Mouse (Mus musculus): ENCODE data around the gene Tcam1.
"Not testable (repeated sequence)": the region's sequence is repeated elsewhere in the genome, so short reads cannot be mapped to it uniquely, and the experiment has no call there.

Tcam1 gene

DNA sequence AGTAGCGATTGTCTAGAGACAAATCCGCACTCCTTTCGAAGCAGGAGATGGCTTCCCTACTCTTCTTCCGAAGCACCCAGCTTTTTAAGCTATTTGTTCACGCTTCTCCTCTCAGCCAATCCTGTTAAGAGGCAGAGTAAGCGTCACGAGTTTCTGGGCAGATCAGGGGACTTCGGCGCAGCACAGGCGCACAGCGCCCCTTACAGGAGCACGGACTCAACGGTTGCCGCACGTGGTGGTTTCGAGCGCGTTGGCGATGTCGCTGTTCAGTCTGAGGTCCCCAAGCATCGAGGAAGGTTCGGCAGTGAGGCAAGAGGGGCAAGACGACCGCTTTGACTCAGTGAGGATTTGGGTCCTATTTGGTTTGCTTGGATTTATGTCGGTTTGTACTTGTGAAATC, at the start of gene Tcam1:
Tcam1 (plus strand) TSS at position 219 of the 400 bp plus-strand sequence.
- DNase-seq: peak; percentile 95

DNA sequence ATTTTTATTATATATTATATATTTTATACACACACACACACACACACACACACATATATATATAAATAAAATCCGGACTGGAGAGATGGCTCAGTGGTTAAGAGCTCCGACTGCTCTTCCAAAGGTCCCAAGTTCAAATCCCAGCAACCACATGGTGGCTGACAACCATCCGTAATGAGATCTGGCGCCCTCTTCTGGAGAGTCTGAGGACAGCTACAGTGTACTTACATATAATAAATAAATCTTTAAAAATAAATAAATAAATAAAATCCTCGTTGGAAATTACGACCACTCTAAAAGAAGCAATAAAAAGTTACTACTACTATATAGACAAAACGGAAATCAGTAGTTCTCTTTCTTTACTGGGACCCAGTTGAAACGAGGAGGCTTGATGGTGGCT, 42.5 kb upstream of the Tcam1 start:
- not testable (repeated sequence) for DNase-seq

DNA sequence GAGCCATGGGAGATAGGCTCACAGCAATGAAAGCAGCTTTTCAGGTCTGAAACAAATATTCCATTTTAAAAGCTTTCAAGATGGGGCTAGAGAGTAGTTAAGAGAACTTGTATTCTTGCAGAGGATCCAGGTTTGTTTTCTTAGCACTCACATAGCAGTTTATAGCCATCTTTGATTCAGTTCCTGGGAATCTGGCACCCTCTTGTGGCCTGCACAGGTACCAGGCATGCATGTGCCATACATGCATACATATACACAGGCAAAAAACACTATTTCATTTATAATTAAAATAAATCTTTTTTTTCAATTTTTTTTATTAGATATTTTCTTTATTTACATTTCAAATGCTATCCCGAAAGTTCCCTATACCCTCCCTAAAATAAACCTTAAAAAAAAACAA, 29.6 kb upstream of the Tcam1 start:
- DNase-seq: no peak

DNA sequence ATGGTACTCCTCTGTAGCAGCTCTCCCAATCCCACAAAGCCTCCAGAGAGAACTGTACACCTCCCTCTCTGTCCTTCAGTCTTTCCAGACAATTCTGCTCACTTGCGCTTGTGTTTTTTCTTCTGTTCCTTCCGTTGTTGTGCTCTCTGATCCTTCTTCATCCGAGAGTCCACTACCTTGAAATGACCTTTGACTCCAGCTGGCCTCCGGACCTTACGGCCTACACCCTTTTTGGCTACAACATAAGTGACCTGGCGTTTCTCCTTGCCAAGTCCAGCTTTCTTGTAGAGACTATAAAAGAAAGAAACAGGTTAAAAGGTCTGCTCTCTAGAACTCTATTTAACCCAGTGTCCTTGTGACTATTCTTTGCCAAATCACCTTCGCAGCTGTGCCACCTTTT, 27.1 kb upstream of the Tcam1 start:
- no peak for DNase-seq

DNA sequence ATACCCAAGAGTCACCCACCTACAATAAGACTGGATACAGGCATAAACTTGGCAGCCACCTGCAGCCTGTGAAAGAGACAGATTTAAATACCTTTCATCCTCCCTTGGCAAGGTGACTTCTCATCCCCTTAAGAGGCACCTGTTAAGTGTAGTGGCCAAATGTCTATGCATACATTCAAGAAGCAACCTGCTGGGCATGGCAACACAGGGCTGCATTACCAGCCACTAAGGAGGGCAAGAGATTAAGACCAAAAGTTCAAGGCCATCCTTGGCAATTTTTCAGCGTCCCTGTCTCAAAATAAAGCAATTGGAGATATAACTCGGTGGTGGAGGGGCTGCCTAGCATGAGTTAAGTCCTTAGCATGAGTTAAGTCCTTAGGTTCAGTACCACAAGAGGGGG, 21.7 kb upstream of the Tcam1 start:
- DNase-seq: no peak

DNA sequence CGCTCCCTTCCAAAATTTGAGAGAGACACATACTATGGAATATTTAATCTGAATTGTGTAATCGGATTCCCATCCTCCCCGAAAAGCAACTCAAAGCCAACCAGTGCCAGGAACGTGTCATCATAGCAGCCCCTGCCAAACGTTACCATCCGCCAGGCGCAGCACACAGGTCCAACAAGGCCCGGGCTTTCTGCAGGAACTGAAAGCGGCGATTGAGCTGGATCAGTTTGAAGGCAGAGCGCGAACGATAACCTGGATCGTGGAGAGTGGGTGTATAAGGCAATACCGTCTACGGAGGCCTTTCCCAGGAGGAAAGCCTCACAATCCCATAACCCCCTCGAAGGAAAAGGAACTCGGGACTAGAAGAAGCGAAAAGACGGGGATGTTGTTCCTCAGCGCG, 21.3 kb upstream of the Tcam1 start:
- no peak for DNase-seq

DNA sequence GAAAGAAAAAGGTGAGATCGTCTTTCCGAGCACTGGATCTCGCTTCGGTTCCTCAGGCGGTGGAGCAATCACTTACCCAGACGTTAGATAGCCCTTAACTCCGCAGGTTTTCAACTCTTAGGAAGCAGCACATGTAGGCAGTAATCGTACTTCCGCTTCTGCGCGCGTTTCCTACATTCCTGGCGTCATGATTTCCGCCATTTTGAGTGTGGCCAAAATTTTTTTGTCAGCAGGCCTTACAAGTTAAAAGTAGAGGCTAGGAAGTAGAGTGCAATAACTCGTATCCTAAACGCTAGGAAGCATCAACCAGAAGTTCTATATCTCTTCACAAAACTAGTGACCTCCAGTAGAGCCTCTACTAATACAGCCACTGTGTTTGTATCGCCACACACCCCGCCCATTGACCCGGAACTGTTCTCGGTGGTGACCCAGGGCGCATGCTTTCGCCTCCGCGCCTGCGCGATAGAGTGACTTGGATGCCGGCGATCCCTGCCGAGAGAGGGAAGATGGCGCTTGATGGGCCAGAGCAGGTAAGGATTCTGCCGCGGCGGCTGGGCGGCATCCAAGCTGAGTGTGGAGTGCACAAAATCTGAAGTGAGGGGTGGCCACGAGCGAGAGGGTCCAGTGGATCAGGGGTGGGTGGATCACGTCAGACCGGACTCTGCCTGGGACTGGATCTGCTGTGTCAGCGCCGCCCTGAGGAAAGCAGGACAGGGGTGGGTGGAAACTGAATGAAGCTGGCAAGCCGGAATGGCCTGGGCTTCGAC, 20.6 kb upstream of the Tcam1 start, which contains the start of the genes Ftsj3 and Psmc5:
Ftsj3 (minus strand) TSS at position 395 of the 767 bp plus-strand sequence.
Psmc5 (plus strand) TSS at position 470 of the 767 bp plus-strand sequence.
- DNase-seq: peak; percentile 99

DNA sequence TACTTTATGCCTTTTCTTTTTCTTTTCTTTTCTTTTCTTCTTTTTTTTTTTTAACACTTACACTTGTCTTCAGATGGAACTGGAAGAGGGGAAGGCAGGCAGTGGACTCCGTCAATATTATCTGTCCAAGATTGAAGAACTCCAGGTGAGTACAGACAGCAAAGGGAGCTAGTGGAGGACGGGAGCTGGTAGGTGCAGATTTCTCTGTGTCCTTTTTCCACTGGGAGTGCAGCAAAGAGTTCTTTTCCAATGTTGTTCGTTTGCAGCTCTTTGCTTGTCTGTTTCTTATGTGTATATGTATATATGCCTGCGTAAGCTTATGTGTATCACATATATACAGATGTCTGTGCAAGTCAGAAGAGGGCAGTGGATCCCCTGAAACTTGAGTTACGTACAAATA, 19.7 kb upstream of the Tcam1 start:
- DNase-seq: peak; percentile 54

DNA sequence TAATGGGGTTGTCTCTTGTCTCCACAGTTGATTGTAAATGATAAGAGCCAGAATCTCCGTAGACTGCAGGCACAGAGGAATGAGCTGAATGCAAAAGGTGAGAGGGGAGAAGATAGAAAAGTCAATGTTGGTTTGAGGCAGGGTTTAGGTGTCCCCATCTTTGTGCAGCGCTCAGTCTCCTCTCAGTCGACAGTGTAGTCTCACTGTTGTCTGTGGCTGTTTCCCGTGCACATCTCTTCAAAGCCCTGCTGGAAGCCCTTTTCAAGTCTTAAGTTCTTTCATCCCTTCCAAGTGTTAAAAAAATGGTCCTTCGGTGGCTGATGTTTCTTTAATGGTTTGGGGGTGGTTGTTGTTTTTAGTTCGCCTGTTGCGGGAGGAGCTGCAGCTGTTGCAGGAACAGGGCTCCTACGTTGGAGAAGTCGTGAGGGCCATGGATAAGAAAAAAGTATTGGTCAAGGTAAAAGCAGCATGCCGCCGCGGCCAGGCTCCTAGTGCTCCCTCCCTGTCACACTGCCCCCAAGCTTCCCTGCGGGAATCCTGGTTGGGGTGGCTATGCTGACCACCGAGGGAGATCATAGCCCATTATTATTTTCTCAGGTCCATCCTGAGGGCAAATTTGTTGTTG, 15.5 kb upstream of the Tcam1 start:
- no peak for DNase-seq

DNA sequence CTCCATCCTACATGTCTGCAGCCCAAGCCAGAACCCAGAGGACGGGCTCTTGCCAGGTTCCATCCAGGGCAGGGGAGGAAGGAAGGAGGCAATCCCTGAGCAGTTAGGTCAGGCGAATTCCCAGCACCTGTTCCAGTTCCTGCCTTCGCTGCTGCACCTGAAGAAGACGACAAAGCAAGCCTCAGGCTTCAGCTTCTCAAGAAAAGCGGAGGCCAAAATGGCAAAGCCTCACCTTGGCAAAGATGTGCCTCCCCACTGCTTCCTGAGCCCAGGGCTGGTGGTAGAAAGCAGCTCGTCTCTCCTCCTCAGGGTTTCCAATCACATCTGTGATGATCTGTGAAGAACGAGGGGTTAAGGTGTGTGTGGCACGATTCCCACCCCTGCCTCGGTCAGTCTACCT, 12.5 kb upstream of the Tcam1 start:
- no peak for DNase-seq

DNA sequence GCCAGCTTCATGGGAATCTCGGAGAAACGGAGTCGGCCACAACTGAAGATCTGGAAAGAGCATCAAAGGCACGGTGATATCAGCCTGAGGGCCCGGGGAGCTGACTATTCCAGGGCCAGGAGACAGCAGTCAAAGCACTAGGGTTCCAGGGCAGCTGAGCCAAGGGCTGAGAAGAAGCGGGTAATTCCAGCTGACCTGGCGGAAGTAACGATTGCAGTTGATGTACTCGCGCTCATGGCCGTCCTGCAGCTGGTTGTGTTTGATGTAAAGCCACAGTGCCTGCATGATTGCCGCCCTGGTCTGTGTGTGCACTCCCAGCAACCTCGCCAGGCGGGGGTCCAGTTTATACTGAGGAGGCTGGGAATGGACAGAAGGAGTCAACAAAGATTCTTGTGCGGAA, 11.5 kb upstream of the Tcam1 start:
- DNase-seq: no peak

DNA sequence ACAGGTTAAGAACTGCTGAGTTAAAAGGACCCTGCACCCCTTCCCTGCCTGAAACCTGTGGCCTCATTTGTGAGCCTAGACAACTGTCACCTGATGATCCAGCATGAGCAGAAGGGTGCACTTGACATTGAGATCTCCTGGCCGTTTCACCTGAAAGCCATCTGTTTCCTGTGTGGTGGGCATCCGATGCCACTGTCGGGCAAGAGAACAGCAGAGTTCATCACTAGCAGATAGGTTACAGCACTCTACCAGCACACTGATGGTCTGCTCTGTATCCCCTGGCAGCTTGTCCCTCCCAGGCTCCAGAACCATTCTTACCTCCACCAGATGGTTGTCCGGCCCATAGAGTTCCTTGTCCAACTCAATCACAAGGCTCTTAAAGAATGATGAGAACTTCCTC, 10.9 kb upstream of the Tcam1 start:
- DNase-seq: no peak

DNA sequence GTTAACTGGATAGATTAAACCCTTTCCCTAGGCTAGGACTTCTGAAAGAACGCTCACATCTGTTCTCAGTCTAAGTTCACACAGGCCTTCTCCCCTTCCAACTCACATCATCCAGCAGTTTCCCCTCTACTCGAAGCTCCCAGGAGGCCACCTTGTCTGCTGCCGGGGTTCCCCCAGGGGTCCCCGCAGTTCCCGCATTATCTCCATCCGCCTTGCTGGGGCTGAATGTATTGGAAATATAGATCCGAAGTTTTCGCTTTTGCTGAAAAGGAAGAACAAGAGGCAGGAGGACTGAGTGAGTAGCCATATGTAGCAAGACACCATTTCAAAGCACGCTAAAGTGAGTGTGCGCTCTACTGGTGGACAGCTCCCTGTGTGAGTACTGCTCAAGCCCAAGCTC, 10.0 kb upstream of the Tcam1 start:
- no peak for DNase-seq

DNA sequence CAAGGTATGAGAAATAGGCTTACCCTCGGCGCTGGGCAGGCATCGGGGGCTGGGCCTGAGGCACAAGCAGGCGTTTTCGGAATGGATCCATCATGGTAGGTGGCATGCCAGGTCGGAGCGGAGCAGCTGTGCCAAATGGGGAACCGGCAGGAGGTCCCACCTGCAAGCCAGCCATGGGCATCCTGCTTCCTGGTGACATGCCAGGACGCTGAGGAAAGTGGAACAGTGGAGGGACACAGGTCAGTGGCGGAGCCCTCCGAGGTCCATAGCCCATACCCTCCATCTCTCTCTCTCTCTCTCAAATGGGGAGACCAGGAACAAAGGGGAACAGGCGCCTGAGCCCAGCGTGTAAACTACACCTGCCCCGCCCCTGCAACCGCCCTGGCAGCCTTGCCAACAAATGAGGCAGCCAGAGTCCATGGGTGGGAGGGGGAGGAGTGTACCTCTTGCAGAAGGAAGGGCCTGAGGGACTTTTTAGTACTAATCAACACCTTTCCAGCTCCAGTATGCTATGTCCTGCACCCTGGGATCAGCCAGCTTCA, 9.1 kb upstream of the Tcam1 start:
- peak; percentile 64 for DNase-seq

DNA sequence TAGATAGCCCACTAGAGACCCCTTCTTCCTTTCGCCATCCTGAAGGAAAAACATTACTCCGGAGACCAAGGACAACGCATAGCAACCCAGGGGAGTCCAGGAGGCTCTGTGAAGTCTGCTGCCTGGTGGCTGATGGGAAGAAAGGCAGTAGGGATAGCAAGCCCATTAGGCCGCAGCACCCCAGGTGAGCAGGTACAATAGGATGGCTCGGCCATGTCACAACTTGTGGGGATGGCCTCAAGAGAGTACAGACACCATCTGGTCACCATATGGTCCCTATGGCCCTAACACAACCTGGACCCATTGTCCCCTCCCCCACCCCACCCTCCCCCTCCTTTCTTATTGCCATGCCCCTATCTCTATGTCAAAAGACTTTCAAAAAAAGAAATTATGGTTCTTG, 8.6 kb upstream of the Tcam1 start:
- DNase-seq: no peak

DNA sequence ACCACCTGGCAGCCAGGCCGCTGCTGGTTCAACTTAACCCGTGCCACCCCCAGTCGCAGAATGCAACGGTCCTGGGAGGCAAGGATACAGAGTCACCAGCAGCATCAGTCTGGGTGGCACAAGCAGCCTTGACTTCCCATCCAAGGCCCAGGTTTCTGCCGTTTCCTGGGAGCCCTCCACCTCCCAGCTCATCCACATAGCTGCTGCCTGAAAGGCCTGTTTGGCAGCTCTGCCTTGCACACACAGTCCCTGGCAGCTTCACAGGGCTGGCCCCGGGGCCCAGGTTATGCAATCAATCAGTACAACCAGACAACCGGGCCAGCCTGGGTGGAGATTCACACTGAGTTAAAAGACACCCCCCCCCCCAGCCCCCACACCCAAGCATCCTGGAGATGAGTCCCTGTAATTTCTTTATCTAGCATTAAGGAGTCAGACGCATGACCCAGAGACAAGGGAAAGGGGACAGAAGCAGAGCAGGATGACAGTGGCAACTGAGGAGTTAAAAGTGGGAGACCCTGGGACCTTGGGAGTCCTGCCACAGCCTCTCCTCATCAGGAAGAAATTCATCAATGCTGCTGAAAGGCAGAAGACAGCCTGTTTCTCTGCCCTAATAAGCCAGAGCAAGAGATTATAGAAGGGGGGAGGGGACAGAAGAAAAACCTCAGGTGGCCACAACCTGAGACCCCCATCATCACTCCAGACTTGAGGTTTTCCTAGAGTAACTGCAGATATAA, 8.0 kb upstream of the Tcam1 start:
- DNase-seq: peak; percentile 73

DNA sequence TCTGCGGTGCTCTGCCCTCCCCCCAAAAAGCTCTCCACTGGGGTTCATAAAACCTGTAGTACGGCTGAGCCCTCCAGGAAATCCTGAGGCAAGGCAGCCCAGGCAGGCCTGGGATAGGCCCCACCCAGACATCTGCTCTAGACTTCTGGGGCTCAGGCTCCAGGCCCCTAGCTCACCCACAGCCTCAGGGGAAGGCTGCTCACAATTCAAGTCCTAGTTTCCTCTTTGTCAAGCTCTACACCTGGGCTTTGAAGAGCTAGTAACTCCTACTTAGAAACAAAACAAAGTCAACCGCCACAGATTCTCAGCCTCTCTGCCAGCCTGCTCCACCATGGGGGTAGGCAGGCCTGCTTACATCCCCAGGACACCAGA, 7.4 kb upstream of the Tcam1 start:
- DNase-seq: peak; percentile 50

DNA sequence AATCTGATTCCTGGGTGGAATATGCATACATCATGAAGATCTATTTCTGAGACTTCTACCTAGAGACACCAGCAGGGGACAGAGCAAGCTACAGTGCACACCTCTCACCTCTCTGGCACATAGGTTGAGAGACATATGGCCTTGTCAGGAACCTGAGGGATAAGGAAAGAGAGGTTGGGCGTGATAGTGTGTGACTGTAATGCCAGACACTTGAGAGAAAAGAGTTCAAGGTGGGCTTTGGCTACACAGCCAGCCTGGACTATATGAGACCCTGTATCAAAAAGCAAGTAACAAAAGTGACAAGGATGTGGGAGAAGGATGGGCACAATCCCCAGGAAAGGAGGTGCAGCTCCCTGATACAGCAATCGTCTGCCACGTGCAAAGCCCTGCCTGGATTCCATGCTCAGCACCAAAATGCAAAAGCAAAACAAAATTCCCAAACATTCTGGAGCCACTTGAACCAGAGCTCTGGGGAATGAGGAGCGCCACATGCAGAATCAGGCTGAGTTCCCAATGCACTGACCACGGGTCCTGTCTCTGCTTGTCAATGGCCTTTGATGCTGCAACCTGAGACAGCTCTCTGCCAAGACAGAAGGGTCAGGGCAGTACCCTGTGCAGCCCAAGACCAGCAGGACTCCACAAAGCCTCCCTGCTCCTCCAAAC, 5.2 kb upstream of the Tcam1 start:
- no peak for DNase-seq

DNA sequence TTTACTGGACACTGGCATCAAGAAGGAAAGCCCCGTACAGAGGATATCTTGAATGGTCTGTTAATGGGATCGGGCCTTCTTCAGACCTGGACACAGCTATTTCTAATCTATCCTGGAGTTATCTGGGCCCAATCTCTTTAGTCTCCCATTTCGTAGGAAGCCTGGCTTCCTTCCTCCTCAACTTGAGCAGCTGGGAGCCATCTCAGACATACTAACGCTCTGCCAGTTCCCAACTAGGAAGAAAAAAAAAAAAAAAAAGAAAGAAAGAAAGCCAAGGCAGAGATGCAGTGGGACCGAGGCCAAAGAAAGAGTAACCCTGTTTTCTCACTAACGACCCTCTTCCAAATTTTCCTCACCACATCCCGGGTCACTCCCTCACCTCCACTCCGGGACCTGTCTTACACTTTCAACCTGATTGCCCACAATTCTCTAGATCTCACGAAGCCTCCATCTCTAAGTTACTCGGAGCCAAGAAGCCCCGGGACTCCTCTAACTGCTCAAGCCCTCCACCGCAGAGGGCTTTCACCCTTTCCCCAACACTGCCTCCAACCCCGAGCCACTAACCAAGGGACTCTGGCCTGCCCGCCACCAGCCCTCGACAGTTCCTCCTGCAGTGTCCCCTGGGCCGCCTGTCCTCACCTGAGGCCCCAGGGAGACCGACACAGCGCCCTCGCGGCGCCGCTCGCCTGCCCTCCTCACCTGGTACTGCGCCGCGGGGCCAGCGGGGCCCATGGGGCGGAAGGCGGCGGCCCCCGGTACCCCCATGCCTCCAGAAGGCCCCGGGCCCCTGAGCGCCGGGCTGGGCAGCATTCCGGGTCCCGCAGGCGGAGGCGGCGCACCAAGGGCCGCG, 4.5 kb upstream of the Tcam1 start:
- peak; percentile 51 for DNase-seq

DNA sequence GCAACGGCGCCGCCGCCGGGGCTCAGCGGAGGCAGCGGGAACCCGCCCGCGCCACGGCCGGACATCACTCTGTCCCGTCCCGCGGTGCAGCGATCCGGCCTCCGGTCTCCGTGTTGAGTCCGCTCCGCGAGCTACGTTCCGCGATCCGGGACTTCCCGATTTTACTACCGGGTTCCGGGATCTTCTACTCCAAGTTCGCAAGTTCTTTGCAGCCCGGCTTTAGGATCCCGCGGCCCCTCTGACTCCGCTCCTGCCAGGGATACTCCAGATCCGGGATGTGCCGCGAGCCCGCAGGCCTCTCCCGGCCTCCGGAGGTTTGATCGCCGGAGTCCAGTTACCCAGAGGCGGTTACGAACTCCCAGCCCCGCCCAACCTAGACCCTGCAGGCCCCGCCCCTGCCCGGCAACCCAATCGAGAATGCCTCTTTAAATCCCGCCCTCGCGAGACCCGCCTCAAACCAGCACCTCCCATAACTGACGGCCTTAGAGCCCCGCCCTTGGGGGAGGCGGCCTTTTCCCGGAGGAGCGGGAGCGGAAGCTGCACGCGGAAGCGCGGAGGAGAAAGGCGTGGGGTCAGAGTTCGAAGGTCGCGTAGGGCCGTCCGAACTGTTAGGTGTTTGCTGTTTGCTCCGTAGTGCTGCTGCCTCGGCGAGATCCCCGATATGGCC, 3.7 kb upstream of the Tcam1 start, which contains the start of gene Smarcd2:
Smarcd2 (minus strand) TSS at position 329 of the 667 bp plus-strand sequence.
- peak; percentile 100 for DNase-seq

DNA sequence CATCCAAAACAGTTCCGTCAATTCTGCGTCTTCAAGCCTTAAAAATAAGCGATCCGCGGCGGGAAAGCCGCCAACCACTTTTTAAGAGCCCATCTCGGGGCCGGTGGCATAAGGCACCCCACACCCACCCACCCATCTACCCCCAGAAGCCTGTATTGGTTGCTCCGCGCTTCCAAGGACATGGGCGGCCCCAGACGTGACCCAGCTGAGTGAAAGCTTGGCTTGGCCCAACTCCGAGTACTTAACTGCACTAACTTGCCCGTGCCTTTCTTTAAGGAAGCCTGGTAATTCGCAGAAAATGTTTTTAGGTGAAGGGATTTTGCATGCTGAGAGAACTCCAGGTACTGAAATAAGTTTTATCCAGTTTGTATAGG, 3.2 kb upstream of the Tcam1 start:
- no peak for DNase-seq

All from kidney, postnatal 14 days (tissue).